Mouse (Mus musculus): Measurements from ENCODE around the gene Pclo.

GRCm38 (mm10) chr5:14750882-14751281, 236.2 kb downstream of the Pclo start:
- TF ChIP-seq CTCF (conservative IDR thresholded peaks at IDR 0.05; ENCODE audit: low read length) (no peak), NANOG (IDR thresholded peaks at IDR 0.05; ENCODE audit: borderline replicate concordance, low read length) (no peak), POU5F1 (IDR thresholded peaks at IDR 0.05; ENCODE audit: borderline replicate concordance, low read length) (no peak)
